Mouse (Mus musculus): Measurements from ENCODE around the gene Creb5. TPM values are rescaled to one million over a fixed set of nuclear protein-coding genes. Genes with fewer than 3 reads are reported as not detected.

Gene Creb5
- polyA plus RNA-seq, 1 experiment from 2014 or later = 4.2 TPM

- Histone ChIP-seq H3K27me3 (ENCODE audit: control insufficient read depth, insufficient read depth, low read length) (no peaks in the 10 kb centered on the region), H3K4me3 (replicated peaks; ENCODE audit: low read length) (no peak overlapping the region), H3K9ac (no peak overlapping the region), H3K36me3 (replicated peaks; ENCODE audit: control insufficient read depth, insufficient read depth) (no peaks in the 10 kb centered on the region), H3K4me2 (replicated peaks) (no peak overlapping the region), H3K27ac (no peak overlapping the region), H3K9me3 (ENCODE audit: control insufficient read depth, low read length) (no peaks in the 10 kb centered on the region), H3K4me1 (replicated peaks; ENCODE audit: control insufficient read depth, insufficient read depth, low read length) (no peaks in the 10 kb centered on the region)
- DNase-seq (ENCODE audit: low spot score) (no peak), ATAC-seq (ENCODE audit: low FRiP score) (no peak)
- WGBS = 37% methylated on average over 4 of the region's 4 CpGs
Observed at GRCm38 (mm10) chr6:53363981-53364391, 76.9 kb downstream of the Creb5 start.

GRCm38 (mm10) chr6:53369147-53369546 is 82.1 kb downstream of the Creb5 start:
- Histone ChIP-seq H3K4me3 (replicated peaks; ENCODE audit: low read length) (no peak overlapping the region), H3K27ac (no peak overlapping the region), H3K27me3 (ENCODE audit: control insufficient read depth, insufficient read depth, low read length) (no peaks in the 10 kb centered on the region), H3K9ac (no peak overlapping the region), H3K9me3 (ENCODE audit: control insufficient read depth, low read length) (no peaks in the 10 kb centered on the region), H3K4me2 (replicated peaks) (no peak overlapping the region), H3K4me1 (replicated peaks; ENCODE audit: control insufficient read depth, insufficient read depth, low read length) (no peaks in the 10 kb centered on the region), H3K36me3 (replicated peaks; ENCODE audit: control insufficient read depth, insufficient read depth) (no peaks in the 10 kb centered on the region)
- no peak for DNase-seq (ENCODE audit: low spot score)
- no peak for ATAC-seq (ENCODE audit: low FRiP score)
- WGBS = 84% methylated on average over 5 of the region's 5 CpGs

DNA sequence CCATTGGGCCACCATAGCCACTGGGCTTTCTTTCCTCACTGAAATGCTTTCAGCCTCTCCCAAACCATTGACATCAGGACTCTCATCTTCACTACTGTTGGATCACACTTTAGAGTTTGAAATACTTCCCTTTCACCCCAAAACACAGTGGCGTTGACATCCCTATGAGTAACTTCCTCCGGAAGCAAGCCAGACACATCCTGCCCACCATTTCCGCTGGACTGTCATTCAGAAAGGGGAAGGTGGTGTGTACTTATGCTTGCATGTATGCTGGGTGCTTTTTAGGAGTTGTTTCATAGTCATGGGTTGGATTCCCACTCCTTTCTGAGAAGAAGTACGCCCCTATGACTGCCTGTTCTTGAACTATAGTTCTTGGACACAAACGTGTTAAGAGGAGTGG is 82.9 kb downstream of the Creb5 start:
- H3K4me2 ChIP-seq (replicated peaks) = no peak overlapping the region
- DNase-seq (ENCODE audit: low spot score) (no peak), ATAC-seq (ENCODE audit: low FRiP score) (no peak)
- no peak overlapping the region for H3K27ac ChIP-seq
- 87% methylated on average over 5 of the region's 5 CpGs for WGBS
- no peaks in the 10 kb centered on the region for H3K9me3 ChIP-seq (ENCODE audit: control insufficient read depth, low read length)
- no peaks in the 10 kb centered on the region for H3K36me3 ChIP-seq (replicated peaks; ENCODE audit: control insufficient read depth, insufficient read depth)
- H3K4me3 ChIP-seq (replicated peaks; ENCODE audit: low read length) = no peak overlapping the region
- H3K27me3 ChIP-seq (ENCODE audit: control insufficient read depth, insufficient read depth, low read length) = no peaks in the 10 kb centered on the region
- no peak overlapping the region for H3K9ac ChIP-seq
- H3K4me1 ChIP-seq (replicated peaks; ENCODE audit: control insufficient read depth, insufficient read depth, low read length) = no peaks in the 10 kb centered on the region

GRCm38 (mm10) chr6:53371962-53372361 is 84.9 kb downstream of the Creb5 start:
- ATAC-seq (ENCODE audit: low FRiP score) (no peak), DNase-seq (ENCODE audit: low spot score) (no peak)
- H3K4me3 ChIP-seq (replicated peaks; ENCODE audit: low read length) = no peak overlapping the region

DNA sequence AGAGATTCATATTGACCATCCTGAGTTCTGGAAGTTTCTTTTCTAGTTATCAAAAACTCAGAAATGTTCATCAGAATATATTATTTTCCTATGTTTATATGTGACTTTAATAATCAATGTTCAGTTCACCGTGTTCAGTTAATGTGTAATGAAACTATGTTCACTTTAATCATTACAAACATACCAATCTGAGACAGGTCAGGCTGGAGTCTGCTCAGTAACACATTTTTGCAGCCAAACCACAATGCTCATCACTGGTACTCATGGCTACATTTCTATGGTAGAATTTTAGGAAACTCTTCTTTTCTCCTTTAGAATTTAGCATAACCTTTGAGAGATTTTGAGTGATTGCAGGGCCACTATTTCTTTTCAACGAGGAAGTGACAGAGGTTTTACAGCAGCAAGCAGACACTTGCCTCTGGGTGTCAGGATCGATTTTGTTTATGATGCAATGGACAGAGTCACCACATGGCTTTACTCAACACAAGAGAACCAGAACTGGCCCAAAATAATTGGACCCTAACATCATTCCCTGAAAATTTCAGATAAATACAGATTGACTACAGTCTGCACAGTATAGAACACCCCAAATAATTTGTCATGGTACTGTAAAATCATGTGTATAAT is 87.4 kb downstream of the Creb5 start:
- H3K4me1 ChIP-seq (replicated peaks; ENCODE audit: control insufficient read depth, insufficient read depth, low read length) = no peaks in the 10 kb centered on the region
- ATAC-seq (ENCODE audit: low FRiP score) (no peak), DNase-seq (ENCODE audit: low spot score) (no peak)
- H3K9ac ChIP-seq = no peak overlapping the region
- H3K4me3 ChIP-seq (replicated peaks; ENCODE audit: low read length) = no peak overlapping the region
- no peak overlapping the region for H3K4me2 ChIP-seq (replicated peaks)
- 84% methylated on average over 3 of the region's 3 CpGs for WGBS
- H3K36me3 ChIP-seq (replicated peaks; ENCODE audit: control insufficient read depth, insufficient read depth) = no peaks in the 10 kb centered on the region
- H3K27ac ChIP-seq = no peak overlapping the region
- no peaks in the 10 kb centered on the region for H3K9me3 ChIP-seq (ENCODE audit: control insufficient read depth, low read length)
- H3K27me3 ChIP-seq (ENCODE audit: control insufficient read depth, insufficient read depth, low read length) = no peaks in the 10 kb centered on the region

More at GRCm38 (mm10) chr6:53371962-53372361, 84.9 kb downstream of the Creb5 start:
- H3K27me3 ChIP-seq (ENCODE audit: control insufficient read depth, insufficient read depth, low read length) = no peaks in the 10 kb centered on the region
- WGBS = 83% methylated on average over 9 of the region's 9 CpGs
- H3K9ac ChIP-seq = no peak overlapping the region
- no peak overlapping the region for H3K27ac ChIP-seq
- H3K4me1 ChIP-seq (replicated peaks; ENCODE audit: control insufficient read depth, insufficient read depth, low read length) = no peaks in the 10 kb centered on the region
- no peaks in the 10 kb centered on the region for H3K36me3 ChIP-seq (replicated peaks; ENCODE audit: control insufficient read depth, insufficient read depth)
- no peaks in the 10 kb centered on the region for H3K9me3 ChIP-seq (ENCODE audit: control insufficient read depth, low read length)
- H3K4me2 ChIP-seq (replicated peaks) = no peak overlapping the region

- no peak for ATAC-seq (ENCODE audit: low FRiP score)
- 94% methylated on average over 5 of the region's 5 CpGs for WGBS
Observed at GRCm38 (mm10) chr6:53389277-53389676, 102.2 kb downstream of the Creb5 start.

DNA sequence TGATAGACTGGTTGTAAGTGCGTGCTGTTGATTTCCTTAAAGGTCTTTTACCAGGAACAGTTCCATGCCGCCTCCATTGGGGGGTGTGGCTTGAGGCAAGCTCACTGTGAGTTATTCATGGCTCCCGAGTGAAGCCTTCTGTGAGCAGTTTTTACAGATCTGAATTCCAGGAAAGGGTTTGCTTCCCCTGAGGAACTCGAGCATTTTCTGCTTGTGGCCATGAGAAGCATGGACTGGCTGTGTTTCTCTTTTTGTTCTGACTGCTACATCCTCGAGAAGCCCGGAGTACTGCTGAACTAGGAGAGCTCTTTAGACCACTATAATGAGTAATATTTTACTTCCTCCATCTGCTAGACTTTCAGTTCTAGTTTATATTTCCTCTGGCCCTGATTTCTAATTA is 103.3 kb downstream of the Creb5 start:
- WGBS = 44% methylated on average over 6 of the region's 6 CpGs
- Histone ChIP-seq H3K4me3 (replicated peaks; ENCODE audit: low read length) (no peak overlapping the region), H3K4me1 (replicated peaks; ENCODE audit: control insufficient read depth, insufficient read depth, low read length) (peaks cover 18% of the 10 kb centered on the region), H3K36me3 (replicated peaks; ENCODE audit: control insufficient read depth, insufficient read depth) (no peaks in the 10 kb centered on the region), H3K27ac (no peak overlapping the region), H3K4me2 (replicated peaks) (no peak overlapping the region), H3K9ac (no peak overlapping the region), H3K27me3 (ENCODE audit: control insufficient read depth, insufficient read depth, low read length) (no peaks in the 10 kb centered on the region), H3K9me3 (ENCODE audit: control insufficient read depth, low read length) (no peaks in the 10 kb centered on the region)
- ATAC-seq (ENCODE audit: low FRiP score) (no peak), DNase-seq (ENCODE audit: low spot score) (no peak)

More at GRCm38 (mm10) chr6:53389277-53389676, 102.2 kb downstream of the Creb5 start:
- H3K27ac ChIP-seq = no peak overlapping the region
- no peaks in the 10 kb centered on the region for H3K36me3 ChIP-seq (replicated peaks; ENCODE audit: control insufficient read depth, insufficient read depth)
- H3K9ac ChIP-seq = no peak overlapping the region
- peaks cover 6% of the 10 kb centered on the region for H3K4me1 ChIP-seq (replicated peaks; ENCODE audit: control insufficient read depth, insufficient read depth, low read length)
- H3K4me2 ChIP-seq (replicated peaks) = no peak overlapping the region
- no peaks in the 10 kb centered on the region for H3K27me3 ChIP-seq (ENCODE audit: control insufficient read depth, insufficient read depth, low read length)
- H3K9me3 ChIP-seq (ENCODE audit: control insufficient read depth, low read length) = no peaks in the 10 kb centered on the region
- DNase-seq (ENCODE audit: low spot score) = no peak
- H3K4me3 ChIP-seq (replicated peaks; ENCODE audit: low read length) = no peak overlapping the region

GRCm38 (mm10) chr6:53394026-53394425 is 107.0 kb downstream of the Creb5 start:
- peaks cover 27% of the 10 kb centered on the region for H3K4me1 ChIP-seq (replicated peaks; ENCODE audit: control insufficient read depth, insufficient read depth, low read length)
- 29% methylated on average over 7 of the region's 7 CpGs for WGBS

DNA sequence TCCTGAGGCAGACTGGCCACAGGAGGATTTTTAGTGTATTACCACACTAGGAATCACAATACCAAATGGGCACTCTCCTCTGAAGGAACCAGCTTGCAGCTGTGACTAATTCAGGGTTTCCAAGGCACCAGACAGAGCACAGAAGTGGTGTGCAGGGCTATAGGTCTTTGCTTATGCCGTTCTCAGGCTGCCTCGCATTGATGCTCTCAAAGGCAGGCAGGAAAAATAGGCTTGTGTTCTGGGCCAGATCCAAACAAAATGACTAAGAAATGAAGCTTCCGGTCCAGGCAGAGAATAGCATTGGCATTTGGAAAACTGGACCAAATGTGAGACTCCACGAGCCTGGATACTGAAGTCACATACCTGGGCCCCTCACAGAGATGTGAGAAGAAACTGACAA is 108.1 kb downstream of the Creb5 start:
- ATAC-seq (ENCODE audit: low FRiP score) (0 out of 2 replicates have a peak, but pooled peaks have one; percentile 46), DNase-seq (ENCODE audit: low spot score) (no peak)
- H3K4me1 ChIP-seq (replicated peaks; ENCODE audit: control insufficient read depth, insufficient read depth, low read length) = peaks cover 27% of the 10 kb centered on the region
- no peak overlapping the region for H3K4me2 ChIP-seq (replicated peaks)
- WGBS = 33% methylated on average over 4 of the region's 4 CpGs
- H3K36me3 ChIP-seq (replicated peaks; ENCODE audit: control insufficient read depth, insufficient read depth) = no peaks in the 10 kb centered on the region
- no peaks in the 10 kb centered on the region for H3K9me3 ChIP-seq (ENCODE audit: control insufficient read depth, low read length)
- no peak overlapping the region for H3K27ac ChIP-seq
- no peak overlapping the region for H3K9ac ChIP-seq
- H3K4me3 ChIP-seq (replicated peaks; ENCODE audit: low read length) = no peak overlapping the region
- H3K27me3 ChIP-seq (ENCODE audit: control insufficient read depth, insufficient read depth, low read length) = no peaks in the 10 kb centered on the region

More at GRCm38 (mm10) chr6:53394026-53394425, 107.0 kb downstream of the Creb5 start:
- Histone ChIP-seq H3K9ac (no peak overlapping the region), H3K27me3 (ENCODE audit: control insufficient read depth, insufficient read depth, low read length) (no peaks in the 10 kb centered on the region), H3K4me3 (replicated peaks; ENCODE audit: low read length) (no peak overlapping the region), H3K9me3 (ENCODE audit: control insufficient read depth, low read length) (no peaks in the 10 kb centered on the region), H3K27ac (no peak overlapping the region), H3K4me2 (replicated peaks) (no peak overlapping the region), H3K36me3 (replicated peaks; ENCODE audit: control insufficient read depth, insufficient read depth) (no peaks in the 10 kb centered on the region)
- DNase-seq (ENCODE audit: low spot score) (no peak), ATAC-seq (ENCODE audit: low FRiP score) (no peak)

- Histone ChIP-seq H3K4me3 (replicated peaks; ENCODE audit: low read length) (no peak overlapping the region), H3K9ac (no peak overlapping the region), H3K27me3 (ENCODE audit: control insufficient read depth, insufficient read depth, low read length) (no peaks in the 10 kb centered on the region), H3K36me3 (replicated peaks; ENCODE audit: control insufficient read depth, insufficient read depth) (no peaks in the 10 kb centered on the region), H3K4me2 (replicated peaks) (no peak overlapping the region), H3K27ac (no peak overlapping the region), H3K9me3 (ENCODE audit: control insufficient read depth, low read length) (no peaks in the 10 kb centered on the region), H3K4me1 (replicated peaks; ENCODE audit: control insufficient read depth, insufficient read depth, low read length) (peaks cover 27% of the 10 kb centered on the region)
- DNase-seq (ENCODE audit: low spot score) = no peak
- ATAC-seq (ENCODE audit: low FRiP score) = no peak
- 95% methylated on average over 3 of the region's 3 CpGs for WGBS
Observed at GRCm38 (mm10) chr6:53396421-53396820, 109.4 kb downstream of the Creb5 start.

Measured in hindbrain, embryonic 14.5 days (tissue).